Mouse (Mus musculus): ENCODE measurements around the gene Myo1e. TPM values are rescaled to one million over a fixed set of nuclear protein-coding genes. Genes with fewer than 3 reads are reported as not detected.

Gene Myo1e
- polyA plus RNA-seq, 1 experiment from 2014 or later: 15.7 TPM

- Histone ChIP-seq H3K27me3 (ENCODE audit: control insufficient read depth, insufficient read depth, low read length) (no peaks in the 10 kb centered on the region), H3K9ac (ENCODE audit: low read length) (no peak overlapping the region), H3K4me3 (ENCODE audit: low read depth, low read length) (no peak overlapping the region), H3K36me3 (ENCODE audit: control insufficient read depth, insufficient read depth, low read length) (no peaks in the 10 kb centered on the region), H3K4me1 (replicated peaks; ENCODE audit: control insufficient read depth, insufficient read depth) (peaks cover 11% of the 10 kb centered on the region; the same call in 1 of the 2 replicates), H3K27ac (replicated peaks) (no peak overlapping the region), H3K9me3 (ENCODE audit: control insufficient read depth, low read length) (no peaks in the 10 kb centered on the region), H3K4me2 (replicated peaks; ENCODE audit: low read depth) (no peak overlapping the region)
- no peak for TF ChIP-seq CTCF (IDR thresholded peaks at IDR 0.05; ENCODE audit: low read depth)
- TF ChIP-seq EP300 (optimal IDR thresholded peaks at IDR 0.05): no peak
- 94% methylated on average over 2 of the region's 2 CpGs for WGBS
- DNase-seq (ENCODE audit: low spot score) (no peak), ATAC-seq (ENCODE audit: low FRiP score, low TSS enrichment) (no peak)
These were observed 59.0 kb downstream of the Myo1e start for GRCm38 (mm10) chr9:70266186-70266585.

DNA sequence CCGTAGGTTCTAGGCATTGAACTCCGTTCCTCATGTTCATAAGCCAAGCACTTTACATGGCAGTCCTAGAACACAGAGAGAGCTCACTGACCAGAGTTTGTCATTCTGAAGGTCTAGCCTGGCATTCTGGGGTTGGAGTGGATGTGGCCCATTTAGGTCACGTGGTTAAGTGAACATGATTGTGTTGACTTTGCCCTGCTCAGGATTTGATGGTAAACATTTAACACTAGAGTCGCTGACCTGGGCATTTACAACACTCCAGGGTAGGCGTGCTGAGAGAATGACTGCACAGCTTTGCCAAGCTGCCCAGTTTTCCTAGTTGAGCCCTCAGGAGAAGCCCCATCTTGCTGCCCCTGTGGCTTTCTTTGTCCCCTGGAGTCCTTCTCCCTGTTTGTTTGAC lies 60.0 kb downstream of the Myo1e start:
- H3K36me3 ChIP-seq (ENCODE audit: control insufficient read depth, insufficient read depth, low read length): no peaks in the 10 kb centered on the region
- no peak for DNase-seq (ENCODE audit: low spot score)
- H3K27me3 ChIP-seq (ENCODE audit: control insufficient read depth, insufficient read depth, low read length): no peaks in the 10 kb centered on the region
- H3K4me3 ChIP-seq (ENCODE audit: low read depth, low read length): no peak overlapping the region
- ATAC-seq (ENCODE audit: low FRiP score, low TSS enrichment): no peak
- peaks cover 7% of the 10 kb centered on the region; the same call in 1 of the 2 replicates for H3K4me1 ChIP-seq (replicated peaks; ENCODE audit: control insufficient read depth, insufficient read depth)
- H3K27ac ChIP-seq (replicated peaks): no peak overlapping the region
- H3K4me2 ChIP-seq (replicated peaks; ENCODE audit: low read depth): no peak overlapping the region
- TF ChIP-seq CTCF (IDR thresholded peaks at IDR 0.05; ENCODE audit: low read depth): no peak
- no peak for TF ChIP-seq EP300 (optimal IDR thresholded peaks at IDR 0.05)
- 73% methylated on average over 5 of the region's 5 CpGs for WGBS
- no peak overlapping the region for H3K9ac ChIP-seq (ENCODE audit: low read length)
- H3K9me3 ChIP-seq (ENCODE audit: control insufficient read depth, low read length): no peaks in the 10 kb centered on the region

GRCm38 (mm10) chr9:70269349-70269748 lies 62.2 kb downstream of the Myo1e start:
- Histone ChIP-seq H3K27ac (replicated peaks) (peak overlapping the region; percentile 67), H3K4me3 (ENCODE audit: low read depth, low read length) (no peak overlapping the region), H3K36me3 (ENCODE audit: control insufficient read depth, insufficient read depth, low read length) (no peaks in the 10 kb centered on the region), H3K27me3 (ENCODE audit: control insufficient read depth, insufficient read depth, low read length) (no peaks in the 10 kb centered on the region), H3K9ac (ENCODE audit: low read length) (no peak overlapping the region), H3K9me3 (ENCODE audit: control insufficient read depth, low read length) (no peaks in the 10 kb centered on the region), H3K4me1 (replicated peaks; ENCODE audit: control insufficient read depth, insufficient read depth) (0 out of 2 replicates have a peak, but pooled peaks cover 3% of the 10 kb centered on the region), H3K4me2 (replicated peaks; ENCODE audit: low read depth) (no peak overlapping the region)
- ATAC-seq (ENCODE audit: low FRiP score, low TSS enrichment) (peak; percentile 53; the same call in 1 of the 2 replicates), DNase-seq (ENCODE audit: low spot score) (no peak)
- no peak for TF ChIP-seq EP300 (optimal IDR thresholded peaks at IDR 0.05)
- no peak for TF ChIP-seq CTCF (IDR thresholded peaks at IDR 0.05; ENCODE audit: low read depth)
- 64% methylated on average over 10 of the region's 10 CpGs for WGBS

- DNase-seq (ENCODE audit: low spot score) (no peak), ATAC-seq (ENCODE audit: low FRiP score, low TSS enrichment) (no peak)
- H3K4me2 ChIP-seq (replicated peaks; ENCODE audit: low read depth): no peak overlapping the region
- H3K9ac ChIP-seq (ENCODE audit: low read length): no peak overlapping the region
- WGBS: 60% methylated on average over 4 of the region's 4 CpGs
- H3K9me3 ChIP-seq (ENCODE audit: control insufficient read depth, low read length): no peaks in the 10 kb centered on the region
- 0 out of 2 replicates have a peak, but pooled peaks cover 3% of the 10 kb centered on the region for H3K4me1 ChIP-seq (replicated peaks; ENCODE audit: control insufficient read depth, insufficient read depth)
- H3K27ac ChIP-seq (replicated peaks): peak overlapping the region; percentile 67
- TF ChIP-seq CTCF (IDR thresholded peaks at IDR 0.05; ENCODE audit: low read depth): no peak
- TF ChIP-seq EP300 (optimal IDR thresholded peaks at IDR 0.05): no peak
- no peaks in the 10 kb centered on the region for H3K27me3 ChIP-seq (ENCODE audit: control insufficient read depth, insufficient read depth, low read length)
- H3K4me3 ChIP-seq (ENCODE audit: low read depth, low read length): no peak overlapping the region
- H3K36me3 ChIP-seq (ENCODE audit: control insufficient read depth, insufficient read depth, low read length): no peaks in the 10 kb centered on the region
These were observed 63.3 kb downstream of the Myo1e start for GRCm38 (mm10) chr9:70270468-70270867.

DNA sequence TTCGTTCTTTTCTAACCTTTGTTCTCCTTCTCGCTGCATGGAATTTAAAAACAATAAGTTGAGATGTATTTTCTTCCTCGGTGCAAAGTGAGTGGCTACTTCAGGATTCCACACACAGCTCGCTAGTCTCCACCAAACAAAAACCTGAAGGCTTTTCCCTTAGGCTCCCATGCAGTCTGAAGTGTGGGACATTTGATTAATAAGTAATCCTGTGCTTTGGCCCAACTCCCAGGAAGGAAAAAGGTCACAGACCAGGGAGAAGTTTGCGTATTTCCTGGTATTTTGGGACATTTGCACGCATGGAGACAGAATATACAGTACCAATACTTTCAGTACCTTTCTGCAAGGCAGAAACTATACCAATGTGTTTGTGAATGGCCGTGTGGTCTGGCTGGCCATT lies 64.0 kb downstream of the Myo1e start:
- ATAC-seq (ENCODE audit: low FRiP score, low TSS enrichment) (peak; percentile 32; the same call in 1 of the 2 replicates), DNase-seq (ENCODE audit: low spot score) (peak; percentile 56)
- no peaks in the 10 kb centered on the region for H3K36me3 ChIP-seq (ENCODE audit: control insufficient read depth, insufficient read depth, low read length)
- no peak overlapping the region for H3K4me2 ChIP-seq (replicated peaks; ENCODE audit: low read depth)
- H3K9ac ChIP-seq (ENCODE audit: low read length): no peak overlapping the region
- H3K4me3 ChIP-seq (ENCODE audit: low read depth, low read length): no peak overlapping the region
- TF ChIP-seq EP300 (optimal IDR thresholded peaks at IDR 0.05): no peak
- TF ChIP-seq CTCF (IDR thresholded peaks at IDR 0.05; ENCODE audit: low read depth): no peak
- 44% methylated on average over 7 of the region's 7 CpGs for WGBS
- H3K4me1 ChIP-seq (replicated peaks; ENCODE audit: control insufficient read depth, insufficient read depth): 0 out of 2 replicates have a peak, but pooled peaks cover 3% of the 10 kb centered on the region
- no peaks in the 10 kb centered on the region for H3K27me3 ChIP-seq (ENCODE audit: control insufficient read depth, insufficient read depth, low read length)
- H3K9me3 ChIP-seq (ENCODE audit: control insufficient read depth, low read length): no peaks in the 10 kb centered on the region
- peak overlapping the region; percentile 69 for H3K27ac ChIP-seq (replicated peaks)

- 90% methylated on average over 9 of the region's 9 CpGs for WGBS
- TF ChIP-seq EP300 (optimal IDR thresholded peaks at IDR 0.05) (no peak), CTCF (IDR thresholded peaks at IDR 0.05; ENCODE audit: low read depth) (no peak)
These were observed 64.5 kb downstream of the Myo1e start for GRCm38 (mm10) chr9:70271631-70272030.

More at GRCm38 (mm10) chr9:70271631-70272030, 64.5 kb downstream of the Myo1e start:
- Histone ChIP-seq H3K9ac (ENCODE audit: low read length) (no peak overlapping the region), H3K4me2 (replicated peaks; ENCODE audit: low read depth) (no peak overlapping the region), H3K36me3 (ENCODE audit: control insufficient read depth, insufficient read depth, low read length) (no peaks in the 10 kb centered on the region), H3K4me1 (replicated peaks; ENCODE audit: control insufficient read depth, insufficient read depth) (0 out of 2 replicates have a peak, but pooled peaks cover 3% of the 10 kb centered on the region), H3K4me3 (ENCODE audit: low read depth, low read length) (no peak overlapping the region), H3K27me3 (ENCODE audit: control insufficient read depth, insufficient read depth, low read length) (no peaks in the 10 kb centered on the region), H3K9me3 (ENCODE audit: control insufficient read depth, low read length) (no peaks in the 10 kb centered on the region), H3K27ac (replicated peaks) (peak overlapping the region; percentile 69)
- ATAC-seq (ENCODE audit: low FRiP score, low TSS enrichment): no peak
- no peak for DNase-seq (ENCODE audit: low spot score)

Measured in stomach, postnatal 0 days (tissue).